Mouse (Mus musculus) limb, embryonic 14.5 days (tissue): ENCODE measurements around the gene Polr3g. TPM values are rescaled to one million over a fixed set of nuclear protein-coding genes. Genes with fewer than 3 reads are reported as not detected.
"Not testable (repeated sequence)": the region's sequence is repeated elsewhere in the genome, so short reads cannot be mapped to it uniquely, and the experiment has no call there.

Experiments used
- ATAC-seq: fragments of 200-750 bp; cut with Nextera tagmentation; 2 replicates; pipeline ENCODE4 v1.8.0; 2017; ENCODE audit warnings: low read depth, moderate number of reproducible peaks, moderate TSS enrichment; ENCODE audit not compliant: low FRiP score
- DNase-seq: peaks from one replicate; pipeline ENCODE4 v3.0.0-alpha.2; 2015; ENCODE audit warnings: low spot score
- H3K27ac ChIP-seq: fragments of 300-500 bp; sonication (generic); replicated peaks from 2 replicates; pipeline ENCODE4 v1.5.1; 2014; ENCODE audit warnings: low read depth, mild to moderate bottlenecking, low read length, moderate library complexity, mixed read lengths
- H3K27me3 ChIP-seq: fragments of 300-500 bp; sonication (generic); 2 replicates; pipeline ENCODE4 v1.6.1; 2014; ENCODE audit warnings: low read length, mixed read lengths; ENCODE audit not compliant: control insufficient read depth, insufficient read depth
- H3K36me3 ChIP-seq: fragments of 300-500 bp; sonication (generic); 2 replicates; pipeline ENCODE4 v1.6.1; 2014; ENCODE audit warnings: mild to moderate bottlenecking, low read length, moderate library complexity, mixed read lengths; ENCODE audit not compliant: control insufficient read depth, insufficient read depth
- H3K4me1 ChIP-seq: fragments of 300-500 bp; sonication (generic); 2 replicates; pipeline ENCODE4 v1.6.1; 2014; ENCODE audit warnings: antibody characterized with exemption, low read length, mixed read lengths; ENCODE audit not compliant: control insufficient read depth, insufficient read depth
- H3K4me2 ChIP-seq: fragments of 300-500 bp; sonication (generic); replicated peaks from 2 replicates; pipeline ENCODE4 v1.6.1; 2014; ENCODE audit warnings: low read depth, mild to moderate bottlenecking, low read length, moderate library complexity; ENCODE audit not compliant: severe bottlenecking
- H3K4me3 ChIP-seq: fragments of 300-500 bp; sonication (generic); replicated peaks from 2 replicates; pipeline ENCODE4 v1.5.1; 2014; ENCODE audit warnings: low read length
- H3K9ac ChIP-seq: fragments of 300-500 bp; sonication (generic); 2 replicates; pipeline ENCODE4 v1.6.1; 2014; ENCODE audit warnings: mild to moderate bottlenecking, low read depth, low read length, moderate library complexity; ENCODE audit not compliant: severe bottlenecking
- H3K9me3 ChIP-seq: fragments of 300-500 bp; sonication (generic); 2 replicates; pipeline ENCODE4 v1.6.1; 2016; ENCODE audit warnings: low read length; ENCODE audit not compliant: control insufficient read depth
- POLR2A ChIP-seq: fragments of 200-500 bp; IDR thresholded peaks from 2 replicates; pipeline ENCODE4 v1.8.0; 2012; ENCODE audit warnings: inconsistent platforms, mild to moderate bottlenecking, moderate library complexity, borderline replicate concordance; ENCODE audit not compliant: insufficient read depth, insufficient read length; ENCODE audit errors: extremely low read depth
- WGBS: fragments of 180-500 bp; shearing (Covaris S2); extraction: QIAGEN DNeasy Blood & Tissue Kit; methylation state at CpG from one replicate; pipeline ENCODE4 v1.1.7; 2014; 5-methylcytosine and 5-hydroxymethylcytosine counted together
- polyA plus RNA-seq, 2 experiments: library from polyadenylated mRNA; depleted of rRNA in 1 of 2; stranded (reverse) in 1 of 2; unstranded in 1 of 2; fragments of >200 nt; fragmentation: Nextera tagmentation in 1 of 2; extraction: Ambion mirVana in 1 of 2; gene quantifications; 2 replicates each; pipeline versions ENCODE4 v1.2.1 to v1.2.3; 2012 to 2014

Polr3g gene
- polyA plus RNA-seq, 2 experiments, result 15.0 to 31.1 TPM

DNA sequence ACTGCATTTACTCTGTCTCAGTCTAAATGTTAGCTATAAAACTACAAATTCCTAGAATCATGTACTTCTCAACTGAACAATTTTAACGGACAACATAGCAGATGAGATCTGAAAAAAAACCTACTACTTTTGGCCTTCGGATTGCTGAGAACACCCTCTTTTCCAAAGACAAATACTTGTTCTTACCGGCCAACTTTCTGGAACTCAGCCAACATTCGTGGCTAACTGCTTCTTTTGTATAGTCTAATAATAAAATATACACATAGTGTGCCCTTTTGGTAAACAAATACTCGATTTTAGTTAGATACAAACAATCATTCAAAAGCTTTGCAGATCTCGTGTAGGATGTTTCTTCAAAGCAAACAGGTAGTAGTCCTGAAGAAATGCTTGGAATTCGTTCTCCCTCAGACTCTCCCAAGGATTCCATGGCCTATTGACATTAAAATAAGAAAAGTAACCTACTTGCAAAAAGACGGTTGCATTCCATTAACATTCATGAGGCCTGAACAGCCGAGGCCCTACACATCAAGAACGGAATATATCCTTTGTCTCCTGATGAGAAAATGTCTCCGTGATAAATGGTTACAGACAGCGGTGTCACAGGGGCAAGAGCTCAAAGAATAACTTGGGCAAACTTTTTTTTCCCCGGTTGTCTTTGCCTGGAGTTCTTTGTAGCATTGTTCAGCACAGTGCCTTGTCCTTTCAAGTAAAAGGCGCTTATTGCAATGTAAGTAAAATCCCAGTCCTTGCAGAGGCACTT is 54.5 kb downstream of the Polr3g start:
- H3K4me1 ChIP-seq, result peaks cover 18% of the 10 kb centered on the region
- no peak overlapping the region for H3K4me3 ChIP-seq
- H3K9me3 ChIP-seq, result no peaks in the 10 kb centered on the region
- H3K4me2 ChIP-seq, result peak overlapping the region; percentile 60
- DNase-seq, result peak; percentile 23
- ATAC-seq, result no peak
- no peaks in the 10 kb centered on the region for H3K27me3 ChIP-seq
- H3K36me3 ChIP-seq, result no peaks in the 10 kb centered on the region
- no peak overlapping the region for H3K27ac ChIP-seq
- H3K9ac ChIP-seq, result no peak overlapping the region
- TF ChIP-seq POLR2A, result no peak
- WGBS, result 43% methylated on average over 14 of the region's 14 CpGs

DNA sequence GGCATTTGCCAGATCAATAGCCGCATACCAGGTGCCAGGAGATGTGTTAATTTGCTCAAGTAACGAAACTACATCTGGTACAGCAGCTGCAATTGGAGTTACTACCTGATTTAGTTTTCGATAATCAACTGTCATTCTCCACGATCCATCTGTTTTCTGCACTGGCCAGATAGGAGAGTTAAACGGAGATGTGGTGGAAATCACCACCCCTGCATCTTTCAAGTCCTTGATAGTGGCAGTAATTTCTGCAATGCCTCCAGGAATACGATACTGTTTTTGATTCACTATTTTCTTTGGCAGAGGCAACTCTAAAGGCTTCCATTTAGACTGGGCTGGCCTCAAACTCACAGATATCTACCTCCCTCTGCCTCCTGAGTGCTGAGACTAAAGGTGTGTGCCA is 60.4 kb downstream of the Polr3g start:
- H3K27me3 ChIP-seq, ATAC-seq, H3K9me3 ChIP-seq, H3K4me3 ChIP-seq, H3K9ac ChIP-seq, H3K27ac ChIP-seq, H3K4me1 ChIP-seq, H3K4me2 ChIP-seq, DNase-seq, H3K36me3 ChIP-seq: not testable (repeated sequence)
- WGBS, result 69% methylated on average over 4 of the region's 6 CpGs

DNA sequence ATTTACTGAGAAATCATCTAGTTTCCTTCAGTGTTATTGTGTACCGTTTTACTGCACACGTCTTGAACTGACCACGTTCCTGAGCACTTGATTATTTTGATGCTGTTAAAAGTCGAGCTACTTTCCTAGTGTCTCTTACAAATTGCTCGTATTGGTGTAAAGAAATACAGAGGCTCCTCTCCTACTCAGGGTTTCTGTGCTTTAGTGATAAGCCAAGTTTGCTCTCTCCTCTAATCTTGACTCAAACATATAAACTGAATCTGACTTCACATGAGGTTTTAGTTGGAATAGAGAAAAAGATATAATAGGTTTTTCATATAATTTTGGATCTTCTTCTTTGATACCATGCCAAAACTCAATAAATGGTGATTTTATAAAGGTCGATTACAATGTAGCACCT is 64.5 kb downstream of the Polr3g start:
- no peak overlapping the region for H3K4me3 ChIP-seq
- H3K27ac ChIP-seq, result no peak overlapping the region
- no peak overlapping the region for H3K4me2 ChIP-seq
- DNase-seq, result no peak
- no peaks in the 10 kb centered on the region for H3K36me3 ChIP-seq
- H3K4me1 ChIP-seq, result peaks cover 3% of the 10 kb centered on the region; the same call in 1 of the 2 replicates
- 81% methylated on average over 6 of the region's 6 CpGs for WGBS
- TF ChIP-seq POLR2A, result no peak
- no peak for ATAC-seq
- no peaks in the 10 kb centered on the region for H3K27me3 ChIP-seq
- H3K9ac ChIP-seq, result no peak overlapping the region
- no peaks in the 10 kb centered on the region for H3K9me3 ChIP-seq

DNA sequence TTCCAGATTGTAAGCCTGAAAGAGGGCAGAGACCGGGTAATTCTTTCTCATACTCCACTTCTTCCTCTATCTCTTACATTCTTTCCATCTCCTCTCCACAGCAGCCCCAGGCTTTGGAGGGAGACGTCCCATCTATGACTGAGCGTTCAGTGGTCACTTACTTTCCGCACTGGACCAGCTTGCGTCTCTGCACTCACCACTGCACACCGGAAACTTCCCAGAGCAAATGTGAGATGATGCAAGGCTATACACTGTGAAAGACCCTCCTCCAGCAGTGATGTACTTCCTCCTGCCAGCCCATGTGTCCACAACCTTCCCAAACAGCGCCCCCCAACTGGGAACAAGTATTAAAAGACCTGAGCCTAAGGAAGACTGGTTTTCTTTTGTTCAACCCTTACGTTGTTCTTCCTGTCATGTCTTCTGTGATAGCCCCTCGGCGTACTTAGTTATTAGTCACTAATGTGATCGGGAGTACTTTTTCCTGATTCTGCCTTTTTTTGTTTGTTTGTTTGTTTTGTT is 66.7 kb downstream of the Polr3g start:
- Histone ChIP-seq H3K36me3 (no peaks in the 10 kb centered on the region), H3K27ac (no peak overlapping the region), H3K4me2 (no peak overlapping the region), H3K27me3 (no peaks in the 10 kb centered on the region), H3K9ac (no peak overlapping the region), H3K4me3 (no peak overlapping the region), H3K9me3 (no peaks in the 10 kb centered on the region), H3K4me1 (peaks cover 9% of the 10 kb centered on the region; the same call in 1 of the 2 replicates)
- TF ChIP-seq POLR2A, result no peak
- WGBS, result 89% methylated on average over 11 of the region's 11 CpGs
- DNase-seq, result no peak
- no peak for ATAC-seq

DNA sequence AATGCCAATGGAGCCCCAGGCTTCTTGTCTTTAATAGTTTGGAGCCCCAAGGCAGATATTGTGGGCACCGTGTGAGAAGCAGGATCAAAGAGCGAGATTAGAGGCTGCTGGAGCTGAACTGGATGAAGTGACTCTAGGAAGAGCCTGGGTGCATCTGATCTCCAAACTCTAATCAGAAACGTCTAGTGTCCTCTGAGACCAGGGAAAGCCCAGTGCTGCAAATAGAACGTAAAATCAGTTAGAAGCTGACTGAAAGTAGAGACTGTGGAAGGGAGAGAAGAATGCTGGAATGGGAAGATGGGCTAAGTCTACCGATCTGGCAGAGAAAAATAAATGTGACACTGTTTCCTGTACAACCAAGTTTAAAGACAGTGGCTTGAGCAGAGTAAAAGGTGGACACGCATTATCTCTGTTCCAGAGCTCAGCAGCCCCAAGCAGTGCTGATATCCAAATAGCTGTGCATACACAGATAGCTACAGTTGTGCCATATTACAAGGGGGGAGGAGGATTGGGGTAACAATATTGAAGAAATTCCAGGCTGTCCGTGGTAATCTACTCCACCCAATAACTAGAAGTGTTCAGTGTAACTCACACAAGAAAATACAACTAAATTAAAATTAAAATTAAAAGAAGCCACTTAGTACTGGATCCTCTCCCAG is 68.2 kb downstream of the Polr3g start:
- WGBS, result 58% methylated on average over 7 of the region's 7 CpGs
- Histone ChIP-seq H3K9ac (no peak overlapping the region), H3K9me3 (no peaks in the 10 kb centered on the region), H3K4me2 (no peak overlapping the region), H3K27me3 (no peaks in the 10 kb centered on the region), H3K4me1 (peaks cover 9% of the 10 kb centered on the region; the same call in 1 of the 2 replicates), H3K27ac (no peak overlapping the region), H3K4me3 (no peak overlapping the region), H3K36me3 (no peaks in the 10 kb centered on the region)
- ATAC-seq, result no peak
- no peak for DNase-seq
- no peak for TF ChIP-seq POLR2A
